Mouse (Mus musculus): ENCODE measurements at regions not wholly inside any gene's neighbourhood (a gene's known extent, or its start where the extent isn't known, plus 50 kb on each side); places are given as distances from the start of the nearest gene placed in this dataset.

DNA sequence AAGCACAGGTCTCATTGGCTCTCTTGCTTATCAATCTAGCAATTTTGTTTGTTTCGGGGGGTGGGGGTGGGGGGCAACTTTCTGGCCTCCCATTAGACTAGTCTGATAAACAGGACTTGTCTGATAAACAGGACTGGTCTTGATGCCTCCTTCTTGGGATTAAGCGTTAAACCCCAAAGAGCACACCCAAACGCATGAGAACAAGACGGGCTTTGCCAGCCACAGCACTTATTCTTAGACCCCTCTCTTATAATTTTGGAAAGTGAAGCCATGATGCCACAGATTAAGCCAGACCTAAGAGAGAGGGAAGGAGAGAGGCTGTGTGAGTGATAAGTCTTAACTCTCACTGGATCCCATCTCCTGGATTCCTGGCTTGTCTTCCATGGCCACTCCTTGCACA lies 63.5 kb upstream of the Zfp366 start:
- TF ChIP-seq GATA1 (IDR thresholded peaks at IDR 0.05; ENCODE audit: borderline replicate concordance, low read length) (no peak), FLI1 (IDR thresholded peaks at IDR 0.05; ENCODE audit: low read length) (no peak)

Data from megakaryocyte, embryonic 14.5 days (primary cell).